Mouse (Mus musculus): ENCODE measurements at regions not wholly inside any gene's neighbourhood (a gene's known extent, or its start where the extent isn't known, plus 50 kb on each side); places are given as distances from the start of the nearest gene placed in this dataset.
A peak's percentile ranks its signal among the peaks of the same experiment; 100 is the strongest.

GRCm38 (mm10) chr13:37290636-37291035 is 54.4 kb upstream of the Ly86 start:
- H3K27me3 ChIP-seq = no peaks in the 10 kb centered on the region
- no peak for ATAC-seq (ENCODE audit: insufficient number of reproducible peaks, insufficient read depth, low FRiP score, low TSS enrichment)
- H3K4me1 ChIP-seq = no peaks in the 10 kb centered on the region
- no peaks in the 10 kb centered on the region for H3K9me3 ChIP-seq
- WGBS = 57% methylated on average over 2 of the region's 2 CpGs
- no peak overlapping the region for H3K4me2 ChIP-seq (replicated peaks)
- no peak overlapping the region for H3K9ac ChIP-seq
- H3K4me3 ChIP-seq = no peak overlapping the region
- H3K36me3 ChIP-seq = no peaks in the 10 kb centered on the region
- no peak overlapping the region for H3K27ac ChIP-seq

DNA sequence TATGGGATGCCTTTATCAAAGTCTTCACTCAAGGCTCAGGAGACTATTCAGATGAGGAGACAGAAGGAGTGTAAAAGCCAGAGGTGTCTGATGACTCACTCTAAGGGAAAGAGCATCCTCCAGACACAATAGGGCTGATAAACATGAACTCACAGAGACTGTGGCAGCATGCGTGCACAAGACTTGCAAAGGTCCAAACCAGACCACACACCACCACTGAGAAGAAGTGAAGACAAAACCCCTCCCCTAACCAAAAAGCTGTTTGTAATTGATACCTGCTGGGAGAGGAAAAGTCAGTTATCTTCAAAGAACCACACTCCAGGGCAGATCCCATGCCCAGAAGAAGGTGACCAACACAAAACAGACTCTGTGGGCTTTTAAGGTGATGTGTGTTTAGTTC is 56.0 kb upstream of the Ly86 start:
- no peak overlapping the region for H3K9ac ChIP-seq
- no peak for ATAC-seq (ENCODE audit: insufficient number of reproducible peaks, insufficient read depth, low FRiP score, low TSS enrichment)
- H3K36me3 ChIP-seq = no peaks in the 10 kb centered on the region
- 38% methylated on average over 1 of the region's 1 CpGs for WGBS
- no peak overlapping the region for H3K4me3 ChIP-seq
- no peaks in the 10 kb centered on the region for H3K9me3 ChIP-seq
- no peak overlapping the region for H3K4me2 ChIP-seq (replicated peaks)
- no peak overlapping the region for H3K27ac ChIP-seq
- no peaks in the 10 kb centered on the region for H3K27me3 ChIP-seq
- H3K4me1 ChIP-seq = no peaks in the 10 kb centered on the region

DNA sequence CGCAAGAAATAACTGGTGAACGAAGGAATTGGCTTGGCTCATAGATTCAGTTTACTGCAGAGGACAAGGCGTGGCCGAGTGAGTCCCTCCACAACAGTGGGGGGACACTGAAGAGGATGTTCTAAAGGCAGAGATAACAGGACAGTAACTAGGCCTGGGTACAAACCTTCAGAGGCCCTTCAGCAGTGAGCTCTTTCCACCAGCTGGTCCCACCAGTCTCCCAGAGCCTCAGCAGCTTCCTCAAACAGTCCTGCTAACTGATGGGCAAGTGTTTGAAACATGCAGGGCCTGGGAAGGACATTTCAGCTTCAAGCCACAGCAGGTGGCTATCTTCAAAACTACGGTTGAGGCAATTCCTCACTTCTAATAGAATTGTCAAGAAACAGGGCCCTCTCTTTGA is 62.5 kb upstream of the Ly86 start:
- no peaks in the 10 kb centered on the region for H3K4me1 ChIP-seq
- H3K27me3 ChIP-seq = no peaks in the 10 kb centered on the region
- no peak overlapping the region for H3K9ac ChIP-seq
- H3K9me3 ChIP-seq = no peaks in the 10 kb centered on the region
- H3K4me3 ChIP-seq = no peak overlapping the region
- H3K36me3 ChIP-seq = no peaks in the 10 kb centered on the region
- no peak overlapping the region for H3K4me2 ChIP-seq (replicated peaks)
- WGBS = 75% methylated on average over 5 of the region's 5 CpGs
- ATAC-seq (ENCODE audit: insufficient number of reproducible peaks, insufficient read depth, low FRiP score, low TSS enrichment) = no peak
- no peak overlapping the region for H3K27ac ChIP-seq

- no peak overlapping the region for H3K27ac ChIP-seq
- H3K27me3 ChIP-seq = no peaks in the 10 kb centered on the region
- H3K36me3 ChIP-seq = no peaks in the 10 kb centered on the region
- H3K4me2 ChIP-seq (replicated peaks) = no peak overlapping the region
- no peak for ATAC-seq (ENCODE audit: insufficient number of reproducible peaks, insufficient read depth, low FRiP score, low TSS enrichment)
- no peak overlapping the region for H3K9ac ChIP-seq
- WGBS = 93% methylated on average over 8 of the region's 8 CpGs
- no peak overlapping the region for H3K4me3 ChIP-seq
- no peaks in the 10 kb centered on the region for H3K9me3 ChIP-seq
- H3K4me1 ChIP-seq = no peaks in the 10 kb centered on the region
These were observed 65.8 kb upstream of the Ly86 start for GRCm38 (mm10) chr13:37279078-37279789.

- no peaks in the 10 kb centered on the region for H3K9me3 ChIP-seq
- 76% methylated on average over 14 of the region's 14 CpGs for WGBS
- H3K36me3 ChIP-seq = no peaks in the 10 kb centered on the region
- H3K9ac ChIP-seq = no peak overlapping the region
- H3K27me3 ChIP-seq = no peaks in the 10 kb centered on the region
- ATAC-seq (ENCODE audit: insufficient number of reproducible peaks, insufficient read depth, low FRiP score, low TSS enrichment) = no peak
- no peak overlapping the region for H3K4me2 ChIP-seq (replicated peaks)
- H3K4me1 ChIP-seq = no peaks in the 10 kb centered on the region
- no peak overlapping the region for H3K27ac ChIP-seq
- H3K4me3 ChIP-seq = no peak overlapping the region
These were observed 95.2 kb upstream of the Ly86 start for GRCm38 (mm10) chr13:37249581-37250461.

DNA sequence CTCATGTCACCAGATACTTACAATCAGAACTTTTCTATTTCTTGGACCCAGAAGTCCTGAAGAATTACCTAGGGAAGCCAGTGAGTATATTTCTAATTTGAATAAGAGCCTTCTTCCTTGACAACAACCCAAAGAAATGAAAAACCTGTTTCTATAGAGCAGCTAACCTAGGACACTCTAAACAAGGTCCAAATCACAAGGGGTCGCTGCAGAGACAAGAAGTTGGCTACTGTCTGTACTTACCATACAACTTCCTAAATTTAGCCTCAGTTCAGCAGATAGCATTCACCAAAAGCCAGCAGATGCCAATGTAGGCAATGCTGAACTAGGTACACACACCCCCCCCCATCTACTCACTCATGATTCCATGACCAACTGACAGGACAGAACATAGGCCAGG is 96.3 kb upstream of the Ly86 start:
- WGBS = 71% methylated on average over 1 of the region's 1 CpGs
- no peak for ATAC-seq (ENCODE audit: insufficient number of reproducible peaks, insufficient read depth, low FRiP score, low TSS enrichment)
- H3K4me3 ChIP-seq = no peak overlapping the region
- no peaks in the 10 kb centered on the region for H3K4me1 ChIP-seq
- H3K27ac ChIP-seq = no peak overlapping the region
- no peak overlapping the region for H3K9ac ChIP-seq
- H3K36me3 ChIP-seq = no peaks in the 10 kb centered on the region
- no peak overlapping the region for H3K4me2 ChIP-seq (replicated peaks)
- H3K27me3 ChIP-seq = no peaks in the 10 kb centered on the region
- no peaks in the 10 kb centered on the region for H3K9me3 ChIP-seq

- H3K4me1 ChIP-seq = no peaks in the 10 kb centered on the region
- H3K27me3 ChIP-seq = no peaks in the 10 kb centered on the region
- WGBS = 86% methylated on average over 5 of the region's 5 CpGs
- no peak overlapping the region for H3K4me2 ChIP-seq (replicated peaks)
- H3K4me3 ChIP-seq = no peak overlapping the region
- H3K9ac ChIP-seq = no peak overlapping the region
- no peaks in the 10 kb centered on the region for H3K36me3 ChIP-seq
- H3K27ac ChIP-seq = no peak overlapping the region
- no peak for ATAC-seq (ENCODE audit: insufficient number of reproducible peaks, insufficient read depth, low FRiP score, low TSS enrichment)
- H3K9me3 ChIP-seq = no peaks in the 10 kb centered on the region
These were observed 105.0 kb upstream of the Ly86 start for GRCm38 (mm10) chr13:37240048-37240447.

DNA sequence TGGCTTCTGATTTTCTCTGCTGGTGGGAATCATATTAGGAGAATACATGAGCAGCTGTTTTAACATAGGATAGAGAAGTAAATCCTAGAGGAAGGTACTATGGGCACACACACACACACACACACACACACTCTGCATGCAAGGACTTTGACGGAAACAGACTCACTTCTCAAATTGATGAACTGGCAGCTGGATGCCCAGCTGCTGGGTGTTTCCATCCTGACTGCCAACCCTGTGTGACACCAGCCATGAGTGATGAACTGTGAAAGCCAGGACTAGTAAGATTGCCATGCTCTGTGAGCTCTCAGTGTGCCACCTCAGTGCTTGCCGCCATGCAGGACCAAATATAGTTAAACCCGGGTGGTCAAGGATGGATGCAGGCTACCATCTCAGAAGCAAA is 107.7 kb upstream of the Ly86 start:
- H3K9ac ChIP-seq = no peak overlapping the region
- ATAC-seq (ENCODE audit: insufficient number of reproducible peaks, insufficient read depth, low FRiP score, low TSS enrichment) = no peak
- H3K4me2 ChIP-seq (replicated peaks) = no peak overlapping the region
- H3K4me3 ChIP-seq = no peak overlapping the region
- no peaks in the 10 kb centered on the region for H3K36me3 ChIP-seq
- no peaks in the 10 kb centered on the region for H3K27me3 ChIP-seq
- no peaks in the 10 kb centered on the region for H3K4me1 ChIP-seq
- H3K27ac ChIP-seq = no peak overlapping the region
- WGBS = 91% methylated on average over 3 of the region's 3 CpGs
- H3K9me3 ChIP-seq = no peaks in the 10 kb centered on the region

- no peak overlapping the region for H3K4me3 ChIP-seq
- H3K4me2 ChIP-seq (replicated peaks) = no peak overlapping the region
- 81% methylated on average over 1 of the region's 1 CpGs for WGBS
- H3K9ac ChIP-seq = no peak overlapping the region
- ATAC-seq (ENCODE audit: insufficient number of reproducible peaks, insufficient read depth, low FRiP score, low TSS enrichment) = no peak
- no peaks in the 10 kb centered on the region for H3K27me3 ChIP-seq
- H3K9me3 ChIP-seq = no peaks in the 10 kb centered on the region
- no peak overlapping the region for H3K27ac ChIP-seq
- H3K4me1 ChIP-seq = no peaks in the 10 kb centered on the region
- no peaks in the 10 kb centered on the region for H3K36me3 ChIP-seq
These were observed 119.2 kb upstream of the Ly86 start for GRCm38 (mm10) chr13:37225834-37226233.

DNA sequence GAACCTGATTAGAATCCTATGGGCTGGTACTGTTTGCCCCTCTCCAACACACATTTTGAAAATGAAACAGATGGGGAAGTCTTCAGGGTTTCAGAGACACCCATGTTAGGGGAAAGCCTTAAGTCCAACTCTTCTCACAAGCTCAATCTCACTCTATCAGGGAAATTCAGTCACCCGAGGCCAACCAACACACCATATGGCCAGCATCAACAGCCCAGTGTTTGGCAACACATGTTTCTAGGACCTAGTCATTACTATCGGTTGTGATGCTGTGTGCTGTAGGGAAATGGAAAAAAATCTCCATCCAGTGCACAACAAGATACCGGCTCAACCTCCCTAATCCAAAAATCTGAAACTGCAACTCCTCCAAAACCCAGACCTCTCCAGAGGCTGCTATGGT is 124.6 kb upstream of the Ly86 start:
- WGBS = 70% methylated on average over 3 of the region's 3 CpGs
- Histone ChIP-seq H3K9me3 (no peaks in the 10 kb centered on the region), H3K9ac (no peak overlapping the region), H3K36me3 (no peaks in the 10 kb centered on the region), H3K27me3 (no peaks in the 10 kb centered on the region), H3K4me3 (no peak overlapping the region), H3K4me1 (no peaks in the 10 kb centered on the region), H3K4me2 (replicated peaks) (no peak overlapping the region), H3K27ac (no peak overlapping the region)
- no peak for ATAC-seq (ENCODE audit: insufficient number of reproducible peaks, insufficient read depth, low FRiP score, low TSS enrichment)

GRCm38 (mm10) chr13:37218596-37218995 is 126.4 kb upstream of the Ly86 start:
- no peaks in the 10 kb centered on the region for H3K27me3 ChIP-seq
- H3K27ac ChIP-seq = no peak overlapping the region
- H3K9ac ChIP-seq = no peak overlapping the region
- H3K4me3 ChIP-seq = no peak overlapping the region
- H3K4me2 ChIP-seq (replicated peaks) = no peak overlapping the region
- ATAC-seq (ENCODE audit: insufficient number of reproducible peaks, insufficient read depth, low FRiP score, low TSS enrichment) = no peak
- no peaks in the 10 kb centered on the region for H3K9me3 ChIP-seq
- 82% methylated on average over 4 of the region's 4 CpGs for WGBS
- no peaks in the 10 kb centered on the region for H3K4me1 ChIP-seq
- H3K36me3 ChIP-seq = no peaks in the 10 kb centered on the region

- no peaks in the 10 kb centered on the region for H3K4me1 ChIP-seq
- H3K9ac ChIP-seq = no peak overlapping the region
- WGBS = 32% methylated on average over 8 of the region's 8 CpGs
- no peak overlapping the region for H3K4me3 ChIP-seq
- no peaks in the 10 kb centered on the region for H3K27me3 ChIP-seq
- H3K36me3 ChIP-seq = no peaks in the 10 kb centered on the region
- H3K4me2 ChIP-seq (replicated peaks) = no peak overlapping the region
- H3K9me3 ChIP-seq = no peaks in the 10 kb centered on the region
- peak; percentile 89 for ATAC-seq (ENCODE audit: insufficient number of reproducible peaks, insufficient read depth, low FRiP score, low TSS enrichment)
- H3K27ac ChIP-seq = 0 out of 2 replicates have a peak overlapping the region, but pooled peaks have one; percentile 19
These were observed 130.3 kb upstream of the Ly86 start for GRCm38 (mm10) chr13:37214590-37215282.

Data from embryonic facial prominence, embryonic 12.5 days (tissue).